Mouse (Mus musculus) cerebellum, postnatal 4 days (tissue): ENCODE data around the gene Gm5065.

Experiments used
- DNase-seq, 2 experiments: peaks; one replicate each; pipeline ENCODE4 v3.0.0; 2022; ENCODE audit warnings: low spot score in 2 of 2, mixed read lengths in 1 of 2

The Gm5065 gene

GRCm38 (mm10) chr7:5350237-5350636 is at the start of gene Gm5065:
Gene Gm5065 (plus strand): TSS chr7:5350537.
- DNase-seq, result no peak

- no peak for DNase-seq
Measured at GRCm38 (mm10) chr7:5327511-5327910, 22.8 kb upstream of the Gm5065 start.

- DNase-seq, result no peak
Measured at GRCm38 (mm10) chr7:5350935-5351334, 598 bp downstream of the Gm5065 start, which contains the start of gene Nlrp2. Gene Nlrp2 (minus strand): TSS chr7:5351035.

GRCm38 (mm10) chr7:5363599-5363998 is 13.3 kb downstream of the Gm5065 start:
- no peak for DNase-seq

GRCm38 (mm10) chr7:5366724-5367123 is 16.4 kb downstream of the Gm5065 start:
- DNase-seq, result no peak

GRCm38 (mm10) chr7:5406201-5406600 is 55.9 kb downstream of the Gm5065 start:
- no peak for DNase-seq
